Comparison of ENCODE assay signal across 18 mouse cellular contexts in the genomic region with DNA sequence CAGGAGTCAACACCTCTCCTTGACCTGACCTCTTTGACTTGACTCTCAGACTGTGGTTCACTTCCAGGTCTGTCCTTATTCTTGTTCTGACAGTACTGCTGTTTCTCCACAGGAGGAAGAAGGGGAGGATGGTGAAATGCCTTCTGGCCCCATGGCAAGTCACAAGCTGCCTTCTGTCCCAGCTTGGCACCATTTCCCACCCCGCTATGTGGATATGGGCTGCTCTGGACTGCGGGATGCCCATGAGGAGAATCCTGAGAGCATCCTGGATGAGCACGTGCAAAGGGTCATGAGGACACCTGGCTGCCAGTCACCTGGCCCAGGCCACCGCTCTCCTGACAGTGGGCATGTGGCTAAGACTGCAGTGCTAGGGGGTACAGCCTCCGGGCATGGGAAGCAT. TPM values are rescaled to one million over a fixed set of nuclear protein-coding genes. Genes with fewer than 3 reads are reported as not detected.
DNase-seq lines count a peak whose midpoint lies in the region.
"Had no signal": no experiment of that assay in that cellular context is flagged by ENCODE, and none has a peak within 500 bp of the region (broad histone marks: within the 10 kb centered on the region; RNA-seq: fewer than 3 reads in every experiment).

No protein-coding gene starts in this region.

- DNase-seq in cerebellum, adult 11 months: peak; percentile 34
- DNase-seq in cerebellum, adult 8-10 months: no peak
- peak; percentile 69 for DNase-seq in cerebellum, adult 11-12 months
- peak; percentile 51 to 59 for DNase-seq in cerebellum, postnatal 10 days
- peak; percentile 61 for DNase-seq in gonadal fat pad, adult 2 months (ENCODE audit: low read depth)
- no peak for DNase-seq in gastrocnemius, postnatal 10 days
- no peak for DNase-seq in left cerebral cortex, adult 8-10 months (ENCODE audit: low spot score in 2 of 2)
- DNase-seq: adrenal gland, adult 8-10 months; gastrocnemius, postnatal 14 days; heart, adult 18-20 months; heart, postnatal 4 days; kidney, postnatal 10 days; layer of hippocampus, postnatal 36 days; right cerebral cortex, adult 18-20 months; spleen, adult 18-20 months; thymus, postnatal 14 days had no signal

RNA-seq across cellular contexts. Expression of a gene that starts 11.3 kb away (rescaled TPM):
- polyA plus RNA-seq in gonadal fat pad, adult 2 months (2012; rRNA removed): 0.15 TPM in 1 of 2 replicates, not detected in the other
- under 1 TPM in 1 of 2 experiments, not detected in 1; 0.16 TPM for total RNA-seq in gastrocnemius, postnatal 10 days (2021)
- under 1 TPM; 0.37 to 0.57 (median 0.46) TPM for total RNA-seq in left cerebral cortex, adult 8-10 months (2022)
- total RNA-seq: gastrocnemius, postnatal 14 days; heart, adult 18-20 months; heart, postnatal 4 days had no signal
- polyA plus RNA-seq: forebrain, embryonic 15.5 days; heart, postnatal 0 days had no signal

RNA-seq across cellular contexts. Expression of a gene that starts 15.2 kb away (rescaled TPM):
- polyA plus RNA-seq in gonadal fat pad, adult 2 months (2012; rRNA removed): 27.1 and 28.9 TPM in 2 replicates
- 1 to 10 TPM in 1 of 2 experiments, under 1 TPM in 1; 0.94 to 1.9 TPM for total RNA-seq in gastrocnemius, postnatal 10 days (2021)
- 10 to 100 TPM; 34.5 to 49.5 (median 46.8) TPM for total RNA-seq in left cerebral cortex, adult 8-10 months (2022)

RNA-seq across cellular contexts. Expression of a gene that starts 20.0 kb away (rescaled TPM):
- 3.2 and 3.3 TPM in 2 replicates for polyA plus RNA-seq in gonadal fat pad, adult 2 months (2012; rRNA removed)
- 1 to 10 TPM; 3.5 to 4.8 TPM for total RNA-seq in gastrocnemius, postnatal 10 days (2021)
- 10 to 100 TPM; 86.9 to 98.2 (median 93.2) TPM for total RNA-seq in left cerebral cortex, adult 8-10 months (2022)

RNA-seq across cellular contexts. Expression of a gene that starts 49.1 kb away (rescaled TPM):
- polyA plus RNA-seq in gonadal fat pad, adult 2 months (2012; rRNA removed): 16.8 and 19.5 TPM in 2 replicates
- total RNA-seq in gastrocnemius, postnatal 10 days (2021): 10 to 100 TPM; 19.3 to 23.1 TPM
- 10 to 100 TPM; 24.6 to 30.3 (median 28.2) TPM for total RNA-seq in left cerebral cortex, adult 8-10 months (2022)

RNA-seq across cellular contexts. Expression of a gene that starts 56.5 kb away (rescaled TPM):
- polyA plus RNA-seq in gonadal fat pad, adult 2 months (2012; rRNA removed): 67.7 and 87.0 TPM in 2 replicates
- 10 to 100 TPM; 45.8 to 59.0 TPM for total RNA-seq in gastrocnemius, postnatal 10 days (2021)
- total RNA-seq in left cerebral cortex, adult 8-10 months (2022): 10 to 100 TPM; 21.9 to 23.3 (median 22.3) TPM

Comparison
In these comparisons a context has a peak if more than half of its experiments do, and no peak if none do; other contexts are left out.
1. DNase-seq: peak in cerebellum, adult 11 months (single experiment), cerebellum, adult 11-12 months (single experiment), cerebellum, postnatal 10 days (2 of 2) and gonadal fat pad, adult 2 months (single experiment); none in cerebellum, adult 8-10 months (single experiment), gastrocnemius, postnatal 10 days (single experiment) and left cerebral cortex, adult 8-10 months (0 of 2).
2. RNA of a gene that starts 15.2 kb away (total RNA-seq): 34.5 to 49.5 TPM in left cerebral cortex, adult 8-10 months; 0.94 to 1.9 TPM in gastrocnemius, postnatal 10 days; every median in the first group is over 10 times any median in the second.
3. RNA of a gene that starts 20.0 kb away (total RNA-seq): 86.9 to 98.2 TPM in left cerebral cortex, adult 8-10 months; 3.5 to 4.8 TPM in gastrocnemius, postnatal 10 days; every median in the first group is over 10 times any median in the second.